Mouse (Mus musculus): ENCODE measurements around the gene Akt3.

The Akt3 gene

GRCm38 (mm10) chr1:176982671-176983070 lies 275.3 kb downstream of the Akt3 start:
- DNase-seq (ENCODE audit: low spot score in 2 of 2) = no peak

GRCm38 (mm10) chr1:176981511-176981910 lies 276.5 kb downstream of the Akt3 start:
- no peak for DNase-seq (ENCODE audit: low spot score in 2 of 2)

- no peak for DNase-seq (ENCODE audit: low spot score in 2 of 2)
Observed at GRCm38 (mm10) chr1:176980801-176981400, 277.1 kb downstream of the Akt3 start.

GRCm38 (mm10) chr1:176980140-176980539 lies 277.9 kb downstream of the Akt3 start:
- no peak for DNase-seq (ENCODE audit: low spot score in 2 of 2)

GRCm38 (mm10) chr1:176979235-176979634 lies 278.8 kb downstream of the Akt3 start:
- no peak for DNase-seq (ENCODE audit: low spot score in 2 of 2)

- no peak for DNase-seq (ENCODE audit: low spot score in 2 of 2)
Observed at GRCm38 (mm10) chr1:176973356-176974088, 284.5 kb downstream of the Akt3 start.

- DNase-seq (ENCODE audit: low spot score in 2 of 2) = no peak
Observed at GRCm38 (mm10) chr1:176971479-176971797, 286.6 kb downstream of the Akt3 start.

GRCm38 (mm10) chr1:176970635-176971478 lies 287.1 kb downstream of the Akt3 start:
- DNase-seq (ENCODE audit: low spot score in 2 of 2) = no peak

Data from thymus, postnatal 10 days (tissue).